24 mouse cellular contexts compared by ENCODE assay signal in genomic region chr4:145264761-145265160, GRCm38 (mm10). TPM values are rescaled to one million over a fixed set of nuclear protein-coding genes. Genes with fewer than 3 reads are reported as not detected.
DNase-seq lines count a peak whose midpoint lies in the region; ATAC-seq and TF ChIP-seq lines count a peak whose summit lies in the region.
"Had no signal": no experiment of that assay in that cellular context is flagged by ENCODE, and none has a peak within 500 bp of the region (broad histone marks: within the 10 kb centered on the region; RNA-seq: fewer than 3 reads in every experiment).

No protein-coding gene starts in this region.

- WGBS in intestine, embryonic 14.5 days: 13% methylated on average over 2 of the region's 2 CpGs
- 9% methylated on average over 2 of the region's 2 CpGs for WGBS in small intestine, adult 2 months
- 13% methylated on average over 2 of the region's 2 CpGs for WGBS in kidney, adult 2 months
- WGBS in thymus, adult 2 months: 8% methylated on average over 2 of the region's 2 CpGs

- no peaks in the 10 kb centered on the region for H3K27me3 ChIP-seq in intestine, embryonic 14.5 days (replicated peaks; ENCODE audit: control insufficient read depth, insufficient read depth, low read length)
- H3K27me3 ChIP-seq in small intestine, adult 2 months (ENCODE audit: control insufficient read depth, insufficient read depth, low read length): no peaks in the 10 kb centered on the region
- no peaks in the 10 kb centered on the region for H3K27me3 ChIP-seq in kidney, adult 2 months (replicated peaks; ENCODE audit: control insufficient read depth, insufficient read depth, low read length)
- H3K27me3 ChIP-seq in thymus, adult 2 months (ENCODE audit: control insufficient read depth, insufficient read depth, low read length): no peaks in the 10 kb centered on the region
- H3K27me3 ChIP-seq: CH12.LX; embryonic facial prominence, embryonic 15.5 days; heart, embryonic 13.5 days; hindbrain, embryonic 15.5 days had no signal

- DNase-seq in R1 (ENCODE audit: low read depth, low spot score): peak; percentile 83
- no peak for DNase-seq in intestine, embryonic 14.5 days (ENCODE audit: low spot score)
- no peak for DNase-seq in lung, postnatal 36 days
- DNase-seq in kidney, adult 2 months: no peak
- DNase-seq in thymus, adult 2 months: no peak
- DNase-seq: adrenal gland, adult 8-10 months; adrenal gland, postnatal 36 days; cerebellum, adult 8-10 months; cerebellum, postnatal 14 days; embryo, embryonic 11 days; gastrocnemius, adult 2 months; gastrocnemius, postnatal 25 days; heart, postnatal 36 days had no signal

- H3K27ac ChIP-seq in intestine, embryonic 14.5 days (ENCODE audit: low read depth): no peak overlapping the region
- peak overlapping the region; percentile 7; the same call in 1 of the 2 replicates for H3K27ac ChIP-seq in small intestine, adult 2 months (ENCODE audit: insufficient read depth, low read depth, low read length)
- no peak overlapping the region for H3K27ac ChIP-seq in kidney, adult 2 months (ENCODE audit: insufficient read depth, low read depth, low read length)
- no peak overlapping the region for H3K27ac ChIP-seq in thymus, adult 2 months (ENCODE audit: control insufficient read depth, insufficient read depth, low read length)
- H3K27ac ChIP-seq: embryonic facial prominence, embryonic 15.5 days; forebrain, embryonic 10.5 days; gastrocnemius, adult 2 months; heart, embryonic 13.5 days; hindbrain, embryonic 15.5 days had no signal

- TF ChIP-seq POLR2A in small intestine, adult 2 months (IDR thresholded peaks at IDR 0.05; ENCODE audit: low read depth, low read length): no peak
- no peak for TF ChIP-seq POLR2A in kidney, adult 2 months (IDR thresholded peaks at IDR 0.05; ENCODE audit: low read depth, low read length)
- no peak for TF ChIP-seq POLR2A in thymus, adult 2 months (IDR thresholded peaks at IDR 0.05; ENCODE audit: control insufficient read depth, extremely low read depth, insufficient read depth, low read length, poor library complexity)

- H3K9ac ChIP-seq in intestine, embryonic 14.5 days (ENCODE audit: low read length): no peak overlapping the region
- H3K9ac ChIP-seq: embryonic facial prominence, embryonic 15.5 days; heart, embryonic 13.5 days; hindbrain, embryonic 15.5 days had no signal

- no peak overlapping the region for H3K4me3 ChIP-seq in intestine, embryonic 14.5 days (ENCODE audit: low read depth, low read length)
- no peak overlapping the region for H3K4me3 ChIP-seq in small intestine, adult 2 months (ENCODE audit: low read depth, low read length)
- H3K4me3 ChIP-seq in kidney, adult 2 months (ENCODE audit: insufficient read depth, low read depth, low read length): no peak overlapping the region
- no peak overlapping the region for H3K4me3 ChIP-seq in thymus, adult 2 months (ENCODE audit: control insufficient read depth, insufficient read depth, low read length)
- H3K4me3 ChIP-seq: embryonic facial prominence, embryonic 15.5 days; erythroblast, embryonic 14.5 days; forebrain, embryonic 10.5 days; gastrocnemius, adult 2 months; heart, embryonic 13.5 days; hindbrain, embryonic 15.5 days had no signal

- no peak for TF ChIP-seq CTCF in small intestine, adult 2 months (IDR thresholded peaks at IDR 0.05; ENCODE audit: extremely low read depth, insufficient read length, insufficient replicate concordance, low read depth, low read length)
- no peak for TF ChIP-seq CTCF in kidney, adult 2 months (conservative IDR thresholded peaks at IDR 0.05; ENCODE audit: insufficient read depth, insufficient read length, low read depth, low read length)
- TF ChIP-seq CTCF in thymus, adult 2 months (IDR thresholded peaks at IDR 0.05; ENCODE audit: borderline replicate concordance, control insufficient read depth, extremely low read depth, insufficient read depth, low read length, poor library complexity): no peak

- no peaks in the 10 kb centered on the region for H3K9me3 ChIP-seq in intestine, embryonic 14.5 days (ENCODE audit: control insufficient read depth, low read length)
- H3K9me3 ChIP-seq: embryonic facial prominence, embryonic 15.5 days; forebrain, embryonic 10.5 days; heart, embryonic 13.5 days; hindbrain, embryonic 15.5 days had no signal

- H3K36me3 ChIP-seq in intestine, embryonic 14.5 days (ENCODE audit: control insufficient read depth, insufficient read depth, low read length): no peaks in the 10 kb centered on the region
- H3K36me3 ChIP-seq in small intestine, adult 2 months (ENCODE audit: control insufficient read depth, insufficient read depth, low read length): no peaks in the 10 kb centered on the region
- H3K36me3 ChIP-seq in kidney, adult 2 months (ENCODE audit: control insufficient read depth, insufficient read depth, low read length): no peaks in the 10 kb centered on the region
- no peaks in the 10 kb centered on the region for H3K36me3 ChIP-seq in thymus, adult 2 months (ENCODE audit: control insufficient read depth, insufficient read depth, low read length)
- H3K36me3 ChIP-seq: embryonic facial prominence, embryonic 15.5 days; forebrain, embryonic 10.5 days; G1E; heart, embryonic 13.5 days; hindbrain, embryonic 15.5 days had no signal

- peak; percentile 4 for ATAC-seq in CD4-positive, CD25-positive, alpha-beta regulatory T cell, adult 4 months
- peak; percentile 54; the same call in 1 of the 2 replicates for ATAC-seq in intestine, embryonic 14.5 days (replicated peaks; ENCODE audit: low FRiP score, low TSS enrichment, low read depth)
- ATAC-seq: forebrain, embryonic 14.5 days had no signal

- H3K4me2 ChIP-seq in intestine, embryonic 14.5 days (ENCODE audit: low read length): no peak overlapping the region
- H3K4me2 ChIP-seq: embryonic facial prominence, embryonic 15.5 days; heart, embryonic 13.5 days; hindbrain, embryonic 15.5 days had no signal

- H3K4me1 ChIP-seq in intestine, embryonic 14.5 days (replicated peaks; ENCODE audit: control insufficient read depth, insufficient read depth, low read length): no peaks in the 10 kb centered on the region
- peaks cover 12% of the 10 kb centered on the region; the same call in 1 of the 2 replicates for H3K4me1 ChIP-seq in small intestine, adult 2 months (ENCODE audit: control insufficient read depth, insufficient read depth, insufficient read length, low read length)
- no peaks in the 10 kb centered on the region for H3K4me1 ChIP-seq in kidney, adult 2 months (ENCODE audit: control insufficient read depth, insufficient read depth, low read length)
- peaks cover 44% of the 10 kb centered on the region for H3K4me1 ChIP-seq in thymus, adult 2 months (replicated peaks; ENCODE audit: control insufficient read depth, insufficient read depth, low read length)
- H3K4me1 ChIP-seq: heart, embryonic 13.5 days; hindbrain, embryonic 15.5 days had no signal

RNA-seq across cellular contexts. Expression of gene Tnfrsf1b, which starts 18.1 kb away (rescaled TPM):
- polyA plus RNA-seq in CD4-positive, CD25-positive, alpha-beta regulatory T cell, adult 4 months (2017; shearing (Covaris generic)): 100 to 1,000 TPM; 115 to 174 TPM
- polyA plus RNA-seq in intestine, embryonic 14.5 days (2014; fragmentation: Nextera tagmentation; extraction: Ambion mirVana): 5.7 and 6.9 TPM in 2 replicates
- polyA plus RNA-seq in small intestine, adult 2 months (2012; rRNA removed): 13.5 and 14.2 TPM in 2 replicates
- polyA plus RNA-seq in kidney, adult 2 months (2012; rRNA removed): 6.5 and 8.4 TPM in 2 replicates
- polyA plus RNA-seq in thymus, adult 2 months (2012; rRNA removed): 46.5 and 48.1 TPM in 2 replicates
- polyA plus RNA-seq: G1E had no signal

RNA-seq across cellular contexts. Expression of gene Tnfrsf8, which starts 50.2 kb away (rescaled TPM):
- 10 to 100 TPM; 11.5 to 26.5 TPM for polyA plus RNA-seq in CD4-positive, CD25-positive, alpha-beta regulatory T cell, adult 4 months (2017; shearing (Covaris generic))
- polyA plus RNA-seq in intestine, embryonic 14.5 days (2014; fragmentation: Nextera tagmentation; extraction: Ambion mirVana): 0.08 TPM in 1 of 2 replicates, not detected in the other
- 0.15 and 0.35 TPM in 2 replicates for polyA plus RNA-seq in small intestine, adult 2 months (2012; rRNA removed)
- 0.03 and 0.11 TPM in 2 replicates for polyA plus RNA-seq in kidney, adult 2 months (2012; rRNA removed)
- polyA plus RNA-seq in thymus, adult 2 months (2012; rRNA removed): 12.2 and 13.5 TPM in 2 replicates
- polyA plus RNA-seq: C2C12; erythroblast, embryonic 14.5 days; G1E had no signal
